Mouse (Mus musculus) heart, adult 9 months (tissue): ENCODE data around the gene 1810010H24Rik.
A peak's percentile ranks its signal among the peaks of the same experiment; 100 is the strongest.
"Not testable (repeated sequence)": the region's sequence is repeated elsewhere in the genome, so short reads cannot be mapped to it uniquely, and the experiment has no call there.

Experiments used
- DNase-seq, 2 experiments: peaks; one replicate each; pipeline ENCODE4 v3.0.0; 2022; ENCODE audit warnings: low spot score in 2 of 2

1810010H24Rik gene

GRCm38 (mm10) chr11:107012324-107013017, 13.0 kb upstream of the 1810010H24Rik start:
- peak; percentile 97 to 99 for DNase-seq

- DNase-seq, result no peak
Measured at GRCm38 (mm10) chr11:107014020-107014585, 11.4 kb upstream of the 1810010H24Rik start.

GRCm38 (mm10) chr11:107014597-107015309, 10.7 kb upstream of the 1810010H24Rik start:
- DNase-seq, result no peak

- DNase-seq, result not testable (repeated sequence)
Measured at GRCm38 (mm10) chr11:107015535-107016187, 9.8 kb upstream of the 1810010H24Rik start.

- no peak for DNase-seq
Measured at GRCm38 (mm10) chr11:107016893-107017292, 8.6 kb upstream of the 1810010H24Rik start.

GRCm38 (mm10) chr11:107017339-107017886, 8.1 kb upstream of the 1810010H24Rik start:
- DNase-seq, result no peak

GRCm38 (mm10) chr11:107018606-107019005, 6.9 kb upstream of the 1810010H24Rik start:
- no peak for DNase-seq

GRCm38 (mm10) chr11:107019318-107019717, 6.2 kb upstream of the 1810010H24Rik start:
- DNase-seq, result no peak

GRCm38 (mm10) chr11:107019722-107020121, 5.8 kb upstream of the 1810010H24Rik start:
- not testable (repeated sequence) for DNase-seq

- DNase-seq, result no peak
Measured at GRCm38 (mm10) chr11:107022050-107022683, 3.3 kb upstream of the 1810010H24Rik start.

- no peak for DNase-seq
Measured at GRCm38 (mm10) chr11:107024406-107024805, 1.1 kb upstream of the 1810010H24Rik start.

GRCm38 (mm10) chr11:107026554-107027430, 1.3 kb downstream of the 1810010H24Rik start:
- DNase-seq, result no peak

- peak; percentile 91 to 94 for DNase-seq
Measured at GRCm38 (mm10) chr11:107027431-107028274, 2.2 kb downstream of the 1810010H24Rik start.

- DNase-seq, result no peak
Measured at GRCm38 (mm10) chr11:107028275-107028618, 2.8 kb downstream of the 1810010H24Rik start.

GRCm38 (mm10) chr11:107028754-107029153, 3.3 kb downstream of the 1810010H24Rik start:
- no peak for DNase-seq

GRCm38 (mm10) chr11:107029536-107029935, 4.1 kb downstream of the 1810010H24Rik start:
- no peak for DNase-seq

- DNase-seq, result no peak
Measured at GRCm38 (mm10) chr11:107031635-107032034, 6.2 kb downstream of the 1810010H24Rik start.

GRCm38 (mm10) chr11:107034085-107034810, 8.8 kb downstream of the 1810010H24Rik start:
- DNase-seq, result no peak

GRCm38 (mm10) chr11:107039417-107039816, 13.9 kb downstream of the 1810010H24Rik start:
- no peak for DNase-seq
